Mouse (Mus musculus): ENCODE data around the gene P3h1.
"Not testable (repeated sequence)": the region's sequence is repeated elsewhere in the genome, so short reads cannot be mapped to it uniquely, and the experiment has no call there.

P3h1 gene

DNA sequence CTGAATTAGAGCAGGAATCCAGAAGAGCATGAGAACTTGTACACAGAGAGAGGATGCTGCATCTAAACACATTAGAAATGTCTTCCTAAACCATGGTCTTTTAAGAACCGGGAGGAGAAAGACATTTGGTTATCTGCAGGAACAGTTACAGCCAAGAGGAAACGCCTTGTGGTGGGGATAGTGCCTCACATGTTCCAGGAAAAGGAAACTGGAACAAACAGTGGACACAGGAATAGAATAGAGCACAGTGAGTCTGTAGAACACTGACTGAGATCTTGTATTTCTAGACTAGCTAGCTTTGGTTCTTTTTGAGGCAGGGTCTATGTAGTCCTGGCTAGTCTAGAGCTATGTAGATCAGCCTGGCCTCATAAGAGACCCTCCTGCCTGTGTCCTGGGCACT is 42.5 kb downstream of the P3h1 start:
- no peak for DNase-seq (ENCODE audit: low spot score in 2 of 2)

GRCm38 (mm10) chr4:119275726-119276125 is 43.0 kb downstream of the P3h1 start:
- no peak for DNase-seq (ENCODE audit: low spot score in 2 of 2)

DNA sequence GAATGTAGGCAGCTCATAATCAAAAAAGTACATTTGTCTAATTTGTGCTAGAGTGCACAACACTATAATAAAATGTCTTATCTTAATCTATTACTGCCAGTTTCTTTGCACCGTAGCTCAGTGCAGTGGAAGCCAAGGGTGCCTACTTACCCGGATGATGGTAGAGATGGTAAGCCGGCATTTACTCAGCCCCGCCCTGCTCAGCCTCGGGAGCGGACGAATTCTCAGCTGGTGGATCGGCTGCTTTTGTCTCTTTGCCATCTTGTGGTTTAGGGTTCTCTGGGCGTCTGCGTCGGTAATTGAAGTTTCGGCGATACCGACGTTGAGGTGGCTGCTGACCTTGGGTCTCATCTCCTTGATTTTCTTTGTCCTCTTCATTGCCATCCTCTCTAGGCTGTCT is 46.1 kb downstream of the P3h1 start:
- not testable (repeated sequence) for DNase-seq (ENCODE audit: low spot score in 2 of 2)

DNA sequence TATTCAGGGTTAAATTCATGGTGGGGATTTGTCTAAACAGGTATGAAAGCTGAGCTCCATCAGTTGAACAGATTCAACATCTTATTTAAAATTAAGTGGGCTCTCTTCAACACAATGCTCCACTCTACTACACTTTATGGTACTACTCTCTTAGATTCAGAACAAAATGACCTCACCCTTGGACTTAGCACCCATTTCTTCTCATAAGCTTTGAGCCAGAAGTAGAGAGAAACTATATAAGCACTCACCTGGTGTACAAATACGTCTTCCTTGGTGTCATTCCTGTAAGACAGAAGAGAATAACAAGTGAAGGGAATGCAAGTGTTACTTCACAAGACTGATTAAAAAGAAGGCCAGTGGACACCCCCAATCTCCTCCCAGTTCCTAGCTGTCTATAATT is 52.1 kb downstream of the P3h1 start:
- DNase-seq (ENCODE audit: low spot score in 2 of 2), result no peak

DNA sequence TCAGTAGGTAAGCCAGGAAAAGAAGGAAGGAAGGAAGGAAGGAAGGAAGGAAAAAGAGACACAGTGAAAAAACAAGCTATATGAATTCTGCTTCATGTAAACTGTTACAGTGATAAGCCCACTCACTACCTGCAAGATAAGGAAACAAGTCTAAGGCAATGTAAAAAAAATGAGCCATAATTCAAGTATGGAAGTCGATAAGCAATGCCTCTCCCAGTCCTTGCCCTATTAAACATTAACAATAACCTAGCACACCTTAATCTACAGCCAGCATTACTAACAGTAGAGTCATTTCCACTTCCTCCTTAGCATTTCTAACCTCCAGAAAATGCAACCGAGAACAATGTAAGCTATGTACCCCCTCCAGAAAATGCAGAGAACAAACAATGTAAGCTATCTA is 52.6 kb downstream of the P3h1 start:
- no peak for DNase-seq (ENCODE audit: low spot score in 2 of 2)

- DNase-seq (ENCODE audit: low spot score in 2 of 2), result no peak
These were observed 59.2 kb downstream of the P3h1 start for GRCm38 (mm10) chr4:119291921-119292320.

- DNase-seq (ENCODE audit: low spot score in 2 of 2), result peak; percentile 78 to 85
These were observed 60.3 kb downstream of the P3h1 start for GRCm38 (mm10) chr4:119292771-119293573.

- DNase-seq (ENCODE audit: low spot score in 2 of 2), result peak; percentile 45 to 54
These were observed 61.0 kb downstream of the P3h1 start for GRCm38 (mm10) chr4:119293574-119294258.

- DNase-seq (ENCODE audit: low spot score in 2 of 2), result peak; percentile 100
These were observed 61.9 kb downstream of the P3h1 start, which contains the start of gene Ybx1 for GRCm38 (mm10) chr4:119294415-119295133. Ybx1 (minus strand) TSS chr4:119294604.

DNA sequence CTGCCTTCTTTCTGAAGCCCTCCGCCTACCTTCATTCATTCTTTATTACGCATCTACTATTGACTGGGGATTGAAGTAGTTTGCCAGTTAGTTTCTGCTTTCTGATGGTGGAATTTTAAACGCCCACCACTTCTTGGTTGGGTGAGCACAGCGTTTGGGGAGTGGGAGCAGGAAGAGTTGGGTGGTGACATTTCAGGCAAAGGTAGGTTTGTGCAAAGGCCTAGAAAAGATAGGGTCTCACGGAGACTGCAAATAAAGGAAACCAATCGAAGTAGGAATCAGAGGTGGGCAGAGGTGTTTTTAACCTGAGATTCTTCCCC is 62.4 kb downstream of the P3h1 start:
- DNase-seq (ENCODE audit: low spot score in 2 of 2), result no peak

DNA sequence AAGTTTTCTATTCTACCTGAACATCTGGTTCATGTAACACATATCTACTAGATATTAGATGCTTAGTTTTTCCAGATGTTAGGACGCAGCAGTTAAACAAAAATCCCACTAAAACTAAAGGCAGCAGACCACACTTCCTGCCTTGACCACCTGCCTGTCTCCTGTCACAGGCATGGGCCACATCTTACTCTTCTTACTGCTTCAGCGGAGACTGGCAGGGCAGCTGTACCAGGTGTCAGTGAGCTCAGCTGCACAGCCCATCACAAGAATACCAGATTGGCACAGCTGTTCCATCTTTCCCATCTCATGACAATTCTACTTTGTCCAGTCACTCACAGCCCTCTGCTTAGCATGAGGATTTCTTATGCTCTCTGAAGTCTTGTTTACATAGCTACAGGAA is 64.6 kb downstream of the P3h1 start:
- no peak for DNase-seq (ENCODE audit: low spot score in 2 of 2)
